Mouse (Mus musculus): ENCODE results near the gene Olfr1261.

The Olfr1261 gene

DNA sequence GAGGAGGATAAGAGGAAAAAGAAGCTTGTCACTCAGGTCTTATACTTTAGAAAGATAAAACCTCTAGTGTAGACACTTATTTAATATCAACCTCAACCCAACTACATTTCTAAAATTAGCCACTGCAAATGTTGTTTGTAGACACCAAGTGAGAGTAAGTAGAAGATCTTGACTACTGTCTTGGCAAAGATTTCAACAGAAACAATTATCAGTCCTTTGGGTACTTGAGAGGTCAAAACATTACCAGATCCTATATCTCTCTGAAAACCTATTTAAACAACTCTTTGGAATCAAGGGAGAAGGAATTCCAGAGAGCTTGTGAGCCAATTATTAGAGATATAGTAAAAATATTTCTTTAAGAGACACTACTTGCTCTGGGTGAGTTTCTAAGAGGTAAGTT is at the start of gene Olfr1261:
Gene Olfr1261, plus strand, starts transcription at position 301 of the 400 bp plus-strand sequence.
- no peak for DNase-seq (ENCODE audit: low spot score)

GRCm38 (mm10) chr2:89948564-89948963 is 42.5 kb upstream of the Olfr1261 start, which contains the start of gene Olfr1259:
Gene Olfr1259 (minus strand): TSS chr2:89948664.
- no peak for DNase-seq (ENCODE audit: low spot score)

DNA sequence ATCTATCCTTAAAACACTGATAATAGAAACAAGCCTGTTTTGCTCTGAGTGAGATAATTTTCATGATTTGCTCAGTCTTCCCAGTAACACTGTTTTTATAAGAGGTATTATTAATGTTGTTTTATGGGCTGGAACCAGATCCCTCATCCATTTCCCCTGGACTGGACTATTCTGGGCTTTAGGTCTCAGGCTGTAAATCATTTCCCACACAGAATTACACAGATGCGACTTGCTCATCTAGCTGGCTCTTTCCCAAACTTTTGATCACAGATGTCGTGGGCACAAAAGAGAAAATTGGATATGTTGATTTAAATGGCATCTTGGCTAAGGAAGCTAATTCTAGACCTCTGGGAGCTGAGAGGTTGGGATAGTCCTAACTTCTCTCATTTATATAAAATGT is 16.8 kb upstream of the Olfr1261 start, which contains the start of gene Olfr1260:
Gene Olfr1260, plus strand, starts transcription at position 157 of the 400 bp plus-strand sequence.
- DNase-seq (ENCODE audit: low spot score) = no peak

DNA sequence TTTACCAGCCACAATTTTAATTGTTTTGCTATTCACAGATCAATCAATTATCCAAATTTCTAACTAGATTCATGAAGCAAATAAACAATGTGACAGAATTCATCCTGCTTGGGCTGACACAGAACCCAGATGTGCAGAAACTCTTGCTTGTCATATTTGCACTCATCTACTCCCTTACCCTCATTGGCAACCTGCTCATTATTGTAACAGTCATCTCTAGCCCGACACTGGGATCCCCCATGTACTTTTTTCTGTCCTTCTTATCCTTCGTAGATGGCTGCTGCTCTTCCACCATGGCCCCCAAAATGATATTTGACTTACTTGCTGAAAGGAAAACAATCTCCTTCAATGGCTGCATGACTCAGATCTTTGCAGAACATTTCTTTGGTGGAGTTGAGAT is 13.3 kb upstream of the Olfr1261 start:
- no peak for DNase-seq (ENCODE audit: low spot score)

DNA sequence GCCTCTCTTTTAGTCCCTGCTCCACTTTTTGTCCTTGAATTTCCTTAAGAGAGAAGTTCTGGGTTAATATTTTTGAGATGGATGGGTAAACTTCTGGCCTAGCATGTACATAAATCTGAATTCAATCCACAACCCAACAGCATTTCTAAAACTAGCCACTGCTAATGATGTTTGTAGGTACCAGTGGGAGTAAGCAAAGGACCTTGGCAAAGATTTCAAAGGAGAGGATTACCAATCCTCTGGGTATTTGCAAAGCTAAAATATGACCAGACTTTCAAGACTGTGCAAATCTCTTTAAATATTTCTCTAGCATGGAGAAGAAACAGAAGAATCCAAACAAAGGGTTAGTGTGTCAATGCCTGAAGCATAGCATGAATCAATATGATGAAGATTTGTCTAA is 8.8 kb downstream of the Olfr1261 start, which contains the start of gene Olfr1262:
Gene Olfr1262, plus strand, starts transcription at position 301 of the 400 bp plus-strand sequence.
- no peak for DNase-seq (ENCODE audit: low spot score)

DNA sequence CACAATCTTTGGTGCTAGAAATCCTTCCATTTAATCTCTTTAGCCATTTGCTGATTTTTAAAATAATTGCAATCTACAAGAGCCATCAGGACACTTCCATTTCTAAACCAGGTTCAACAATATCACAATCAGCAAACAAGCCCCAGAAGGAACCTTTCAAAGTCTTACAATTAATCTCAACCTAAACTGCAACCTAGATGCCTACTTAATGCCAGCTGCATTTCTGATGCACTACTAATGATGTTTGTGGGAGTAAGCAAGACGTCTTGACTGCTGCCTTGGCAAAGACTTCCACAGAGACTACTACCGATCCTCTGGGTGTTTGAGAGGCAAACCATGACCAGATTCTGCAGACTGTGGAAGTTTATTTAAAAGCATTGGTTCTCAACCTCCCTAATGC is 20.8 kb downstream of the Olfr1261 start, which contains the start of gene Olfr1263:
Gene Olfr1263, plus strand, starts transcription at position 301 of the 400 bp plus-strand sequence.
- no peak for DNase-seq (ENCODE audit: low spot score)

- no peak for DNase-seq (ENCODE audit: low spot score)
Measured at GRCm38 (mm10) chr2:90025477-90025876, 34.5 kb downstream of the Olfr1261 start, which contains the start of gene Olfr1264. Gene Olfr1264 (minus strand): TSS chr2:90025577.

DNA sequence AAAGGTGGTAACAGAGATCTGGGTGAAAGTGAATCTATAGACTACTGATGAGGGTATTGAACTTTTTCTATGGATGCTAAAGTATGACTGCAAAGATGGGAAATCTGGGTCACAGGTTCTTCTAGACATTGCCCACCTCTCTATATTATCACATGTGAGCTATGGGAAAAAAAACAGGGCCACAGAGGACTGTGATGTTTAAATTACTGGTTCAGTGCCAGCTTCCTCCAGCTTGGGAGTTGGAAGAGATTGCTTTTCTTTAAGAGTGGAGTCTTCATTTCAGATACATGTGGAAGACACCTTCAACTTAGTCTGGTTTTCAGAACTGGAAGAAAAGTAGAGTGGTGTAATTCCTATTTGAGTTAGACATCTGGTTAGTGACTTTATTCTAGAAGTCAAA is 44.0 kb downstream of the Olfr1261 start, which contains the start of gene Olfr1265:
Gene Olfr1265, plus strand, starts transcription at position 301 of the 400 bp plus-strand sequence.
- no peak for DNase-seq (ENCODE audit: low spot score)

All from retina, embryonic 14.5 days (tissue).